Comparison of ENCODE assay signal across 8 mouse cellular contexts in genomic region chr10:42276507-42277345, GRCm38 (mm10). TPM values are rescaled to one million over a fixed set of nuclear protein-coding genes. Genes with fewer than 3 reads are reported as not detected.
A peak's percentile ranks its signal among the peaks of the same experiment; 100 is the strongest.
DNase-seq lines count a peak whose midpoint lies in the region; ATAC-seq lines count a peak whose summit lies in the region.

TSS of gene Foxo3 (minus strand) at chr10:42276755.

- H3K27me3 ChIP-seq in megakaryocyte, embryonic 14.5 days (replicated peaks) = peaks cover 3% of the 10 kb centered on the region

- peak within 1 kb of the TSS; percentile 98 for H3K4me3 ChIP-seq in megakaryocyte, embryonic 14.5 days (replicated peaks)

- peaks cover 7% of the 10 kb centered on the region for H3K9me3 ChIP-seq in megakaryocyte, embryonic 14.5 days

- intact Hi-C loops in gastrocnemius, postnatal 14 days (cut with DNase I; ENCODE audit: low total_unique reads) = loop anchor here (5.0 kb wide), 1 partner anchor 249 kb away; no protein-coding TSS in a partner anchor

- peak; percentile 39 for ATAC-seq in inflammation-experienced regulatory T-cells, adult 6 months

- peaks cover 44% of the 10 kb centered on the region for H3K4me1 ChIP-seq in megakaryocyte, embryonic 14.5 days

- peak; percentile 89 for DNase-seq in adipocyte (ENCODE audit: low spot score)
- peak; percentile 86 for DNase-seq in embryo, embryonic 10.5 days (ENCODE audit: low spot score)
- DNase-seq in gastrocnemius, postnatal 14 days = peak; percentile 91
- peak; percentile 67 to 84 for DNase-seq in left cerebral cortex, adult 9 months (ENCODE audit: low spot score in 2 of 2)
- peak; percentile 94 for DNase-seq in right cerebral cortex, postnatal 10 days (ENCODE audit: low spot score in 2 of 2)
- DNase-seq in urinary bladder, postnatal 14 days (ENCODE audit: low spot score) = peak; percentile 90

- H3K36me3 ChIP-seq in megakaryocyte, embryonic 14.5 days (replicated peaks; ENCODE audit: low read length) = peaks cover 33% of the 10 kb centered on the region

RNA-seq across cellular contexts. Expression of gene Foxo3, which starts in this region (rescaled TPM):
- total RNA-seq in gastrocnemius, postnatal 14 days (2021) = 10 to 100 TPM; 22.8 to 45.1 TPM
- 10 to 100 TPM in 1 of 3 experiments, 1 to 10 TPM in 2; 6.6 to 11.9 (median 9.2) TPM for polyA plus RNA-seq in inflammation-experienced regulatory T-cells, adult 6 months (2017; shearing (Covaris generic))
- 14.8 and 55.2 TPM in 2 replicates for polyA plus RNA-seq in megakaryocyte, embryonic 14.5 days (2012; ENCODE audit: insufficient read depth, low replicate concordance)

Comparison
In these comparisons a context has a peak if more than half of its experiments do, and no peak if none do; other contexts are left out.
1. Peak in every context shown above with its lines: DNase-seq, ATAC-seq and H3K4me3 ChIP-seq.